Mouse (Mus musculus) limb, embryonic 15.5 days (tissue): Measurements from ENCODE around the gene Ubr7. TPM values are rescaled to one million over a fixed set of nuclear protein-coding genes. Genes with fewer than 3 reads are reported as not detected.

Experiments
- ATAC-seq: fragments of 200-750 bp; cut with Nextera tagmentation; 2 replicates; pipeline ENCODE4 v1.8.0; 2017; ENCODE audit warnings: low read depth, moderate TSS enrichment; ENCODE audit not compliant: insufficient number of reproducible peaks, low FRiP score, low TSS enrichment
- H3K27ac ChIP-seq: fragments of 300-500 bp; sonication (generic); 2 replicates; pipeline ENCODE4 v1.5.1; 2015; ENCODE audit warnings: moderate library complexity, mild to moderate bottlenecking, inconsistent platforms
- H3K27me3 ChIP-seq: fragments of 300-500 bp; sonication (generic); 2 replicates; pipeline ENCODE4 v1.6.1; 2015; ENCODE audit warnings: inconsistent platforms
- H3K36me3 ChIP-seq: fragments of 300-500 bp; sonication (generic); 2 replicates; pipeline ENCODE4 v1.6.1; 2015; ENCODE audit warnings: inconsistent platforms
- H3K4me1 ChIP-seq: fragments of 300-500 bp; sonication (generic); 2 replicates; pipeline ENCODE4 v1.6.1; 2015; ENCODE audit warnings: inconsistent platforms
- H3K4me2 ChIP-seq: fragments of 300-500 bp; sonication (generic); 2 replicates; pipeline ENCODE4 v1.6.1; 2015; ENCODE audit warnings: mild to moderate bottlenecking, inconsistent platforms
- H3K4me3 ChIP-seq: fragments of 300-500 bp; sonication (generic); 2 replicates; pipeline ENCODE4 v1.5.1; 2015; ENCODE audit warnings: mild to moderate bottlenecking, inconsistent platforms
- H3K9ac ChIP-seq: fragments of 300-500 bp; sonication (generic); 2 replicates; pipeline ENCODE4 v1.6.1; 2015; ENCODE audit warnings: inconsistent platforms
- H3K9me3 ChIP-seq: fragments of 300-500 bp; sonication (generic); 2 replicates; pipeline ENCODE4 v1.6.1; 2016; ENCODE audit warnings: inconsistent platforms
- WGBS: fragments of 180-500 bp; shearing (Covaris S2); methylation state at CpG from one replicate; pipeline ENCODE4 v1.1.7; 2015; 5-methylcytosine and 5-hydroxymethylcytosine counted together
- polyA plus RNA-seq: library from polyadenylated mRNA; unstranded; fragments of >200 nt; fragmentation: Nextera tagmentation; extraction: Ambion mirVana; gene quantifications from 2 replicates; pipeline ENCODE4 v1.2.1, GENCODE M21; 2015

Ubr7 gene
- polyA plus RNA-seq, 1 experiment from 2014 or later, result 41.5 TPM

GRCm38 (mm10) chr12:102725146-102725545 lies 32.6 kb upstream of the Ubr7 start:
- 89% methylated on average over 6 of the region's 6 CpGs for WGBS
- Histone ChIP-seq H3K4me1 (peaks cover 11% of the 10 kb centered on the region), H3K4me3 (no peak overlapping the region), H3K27ac (no peak overlapping the region), H3K4me2 (no peak overlapping the region), H3K27me3 (no peaks in the 10 kb centered on the region), H3K9ac (no peak overlapping the region), H3K9me3 (no peaks in the 10 kb centered on the region), H3K36me3 (no peaks in the 10 kb centered on the region)
- no peak for ATAC-seq

GRCm38 (mm10) chr12:102725761-102726175 lies 32.0 kb upstream of the Ubr7 start:
- no peaks in the 10 kb centered on the region for H3K9me3 ChIP-seq
- no peak for ATAC-seq
- no peak overlapping the region for H3K27ac ChIP-seq
- peaks cover 17% of the 10 kb centered on the region for H3K4me1 ChIP-seq
- no peak overlapping the region for H3K4me2 ChIP-seq
- 52% methylated on average over 7 of the region's 7 CpGs for WGBS
- no peaks in the 10 kb centered on the region for H3K27me3 ChIP-seq
- no peaks in the 10 kb centered on the region for H3K36me3 ChIP-seq
- H3K9ac ChIP-seq, result no peak overlapping the region
- H3K4me3 ChIP-seq, result no peak overlapping the region

DNA sequence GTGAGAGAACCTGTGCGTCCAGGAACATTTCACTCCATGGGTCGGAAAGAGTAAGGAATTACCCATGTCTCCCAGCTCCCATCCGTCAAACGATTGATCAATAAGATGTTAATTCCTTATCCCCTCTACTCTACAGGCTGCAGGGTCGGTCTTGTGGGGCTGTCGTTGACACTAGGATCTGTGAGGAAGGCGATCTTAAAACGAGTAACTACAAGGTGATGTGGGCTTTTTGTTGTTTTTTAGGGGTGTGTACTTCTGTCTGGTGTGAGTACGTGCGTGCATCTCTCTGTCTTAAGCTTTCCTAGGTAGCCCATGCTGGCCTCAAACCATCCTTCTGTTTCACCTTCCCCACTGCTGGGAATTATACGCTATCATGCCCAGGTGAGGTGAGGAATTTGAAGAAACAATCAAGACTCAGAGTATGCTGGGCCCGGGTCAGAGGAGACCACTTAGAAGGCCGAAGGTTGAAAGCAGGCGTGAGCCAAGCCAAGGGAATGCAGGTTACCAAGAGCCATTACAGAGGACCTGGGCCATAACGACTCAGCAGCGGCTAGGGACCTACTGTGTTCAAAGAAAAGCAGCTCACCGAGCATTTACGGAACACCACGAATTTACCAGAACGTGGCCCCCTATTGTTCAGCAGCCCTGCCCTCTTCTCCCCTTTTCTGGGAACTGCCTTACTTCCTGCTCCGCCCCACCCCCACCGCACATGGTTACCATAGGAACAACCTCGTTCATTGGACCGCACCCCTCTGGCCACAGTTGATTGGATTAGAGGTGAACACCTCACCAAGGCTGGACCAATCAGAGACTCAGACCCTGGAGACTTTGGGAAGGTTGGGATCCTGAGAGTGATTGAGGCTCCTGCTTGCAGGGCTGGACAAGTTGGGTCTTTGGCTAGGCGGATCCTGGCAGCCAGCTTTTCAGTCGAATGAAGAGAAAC lies 27.6 kb upstream of the Ubr7 start:
- 29% methylated on average over 26 of the region's 26 CpGs for WGBS
- Histone ChIP-seq H3K4me2 (peak overlapping the region; percentile 43), H3K27ac (peak overlapping the region; percentile 84), H3K4me3 (peak overlapping the region; percentile 33), H3K9me3 (no peaks in the 10 kb centered on the region), H3K27me3 (no peaks in the 10 kb centered on the region), H3K4me1 (peaks cover 27% of the 10 kb centered on the region), H3K36me3 (no peaks in the 10 kb centered on the region), H3K9ac (no peak overlapping the region)
- ATAC-seq, result peak; percentile 92

GRCm38 (mm10) chr12:102730798-102731619 lies 26.8 kb upstream of the Ubr7 start:
- Histone ChIP-seq H3K4me1 (peaks cover 23% of the 10 kb centered on the region), H3K4me2 (peak overlapping the region; percentile 43), H3K27ac (peak overlapping the region; percentile 84), H3K9ac (no peak overlapping the region), H3K9me3 (no peaks in the 10 kb centered on the region), H3K27me3 (no peaks in the 10 kb centered on the region), H3K4me3 (peak overlapping the region; percentile 33), H3K36me3 (no peaks in the 10 kb centered on the region)
- 0 out of 2 replicates have a peak, but pooled peaks have one; percentile 6 for ATAC-seq
- WGBS, result 8% methylated on average over 16 of the region's 16 CpGs

DNA sequence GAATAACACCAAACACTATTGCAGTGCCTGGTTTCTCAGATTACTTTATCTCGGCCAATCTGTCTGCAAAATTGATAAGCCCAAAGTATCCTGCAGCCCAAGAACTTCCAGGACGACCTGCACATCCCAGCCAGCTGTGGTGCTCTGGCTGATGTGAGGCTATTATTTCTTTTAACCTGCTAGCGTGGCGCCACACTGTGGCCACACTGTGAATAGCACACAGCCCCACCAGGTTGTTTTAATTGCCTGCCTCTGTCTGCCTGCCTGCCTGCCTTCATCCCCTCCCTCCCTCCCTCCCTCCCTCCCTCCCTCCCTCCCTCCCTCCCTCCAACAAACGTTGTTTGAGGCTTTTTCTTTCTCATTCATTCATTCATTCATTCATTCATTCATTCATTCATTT lies 24.4 kb upstream of the Ubr7 start:
- H3K9ac ChIP-seq, result no peak overlapping the region
- no peak overlapping the region for H3K27ac ChIP-seq
- H3K4me2 ChIP-seq, result no peak overlapping the region
- ATAC-seq, result no peak
- H3K27me3 ChIP-seq, result no peaks in the 10 kb centered on the region
- no peaks in the 10 kb centered on the region for H3K9me3 ChIP-seq
- no peak overlapping the region for H3K4me3 ChIP-seq
- peaks cover 22% of the 10 kb centered on the region for H3K4me1 ChIP-seq
- 12% methylated on average over 5 of the region's 5 CpGs for WGBS
- H3K36me3 ChIP-seq, result no peaks in the 10 kb centered on the region

DNA sequence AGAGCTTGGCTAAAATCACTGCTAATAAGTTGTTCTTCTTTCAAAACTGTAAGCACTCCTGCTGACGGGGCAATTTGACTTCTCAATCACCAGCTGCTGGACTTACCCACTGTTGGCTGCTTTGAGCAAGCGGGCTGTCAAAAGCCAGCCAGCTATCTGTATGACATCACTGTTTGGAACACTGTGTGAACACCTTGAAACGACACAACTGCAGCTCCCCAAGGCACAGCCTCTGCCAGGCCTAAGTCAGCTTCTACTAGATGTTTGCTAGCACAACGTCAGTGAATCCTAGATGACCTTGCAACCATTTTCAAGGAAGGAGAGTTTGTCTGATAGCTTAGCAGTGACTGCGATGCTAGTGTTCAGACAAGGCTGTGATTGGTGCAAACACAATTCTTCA lies 18.7 kb upstream of the Ubr7 start:
- 74% methylated on average over 5 of the region's 5 CpGs for WGBS
- Histone ChIP-seq H3K27me3 (no peaks in the 10 kb centered on the region), H3K9ac (no peak overlapping the region), H3K36me3 (no peaks in the 10 kb centered on the region), H3K4me1 (peaks cover 7% of the 10 kb centered on the region), H3K4me2 (no peak overlapping the region), H3K27ac (no peak overlapping the region), H3K9me3 (no peaks in the 10 kb centered on the region), H3K4me3 (no peak overlapping the region)
- no peak for ATAC-seq

DNA sequence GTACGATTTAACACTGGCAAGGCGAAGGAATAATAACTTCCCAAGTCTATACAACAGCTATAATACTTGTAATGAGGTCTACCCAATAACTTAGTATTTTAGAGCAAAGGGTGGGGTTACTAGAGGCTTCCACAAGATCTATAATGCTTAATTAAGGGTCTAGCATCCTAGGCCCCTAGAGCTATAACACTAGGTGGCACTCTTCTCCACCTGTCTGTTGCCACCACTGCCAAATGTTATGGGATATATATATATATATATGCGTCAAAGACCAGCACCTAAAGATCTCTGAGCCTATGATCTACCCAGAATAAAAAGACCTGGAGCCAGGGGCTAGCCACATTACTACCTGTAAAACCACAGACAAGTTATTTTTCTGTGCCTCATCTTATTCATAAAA lies 17.5 kb upstream of the Ubr7 start:
- H3K4me2 ChIP-seq, result no peak overlapping the region
- no peak overlapping the region for H3K27ac ChIP-seq
- no peak overlapping the region for H3K4me3 ChIP-seq
- peaks cover 15% of the 10 kb centered on the region for H3K4me1 ChIP-seq
- no peaks in the 10 kb centered on the region for H3K9me3 ChIP-seq
- no peaks in the 10 kb centered on the region for H3K27me3 ChIP-seq
- 49% methylated on average over 3 of the region's 3 CpGs for WGBS
- no peaks in the 10 kb centered on the region for H3K36me3 ChIP-seq
- no peak overlapping the region for H3K9ac ChIP-seq
- ATAC-seq, result no peak

DNA sequence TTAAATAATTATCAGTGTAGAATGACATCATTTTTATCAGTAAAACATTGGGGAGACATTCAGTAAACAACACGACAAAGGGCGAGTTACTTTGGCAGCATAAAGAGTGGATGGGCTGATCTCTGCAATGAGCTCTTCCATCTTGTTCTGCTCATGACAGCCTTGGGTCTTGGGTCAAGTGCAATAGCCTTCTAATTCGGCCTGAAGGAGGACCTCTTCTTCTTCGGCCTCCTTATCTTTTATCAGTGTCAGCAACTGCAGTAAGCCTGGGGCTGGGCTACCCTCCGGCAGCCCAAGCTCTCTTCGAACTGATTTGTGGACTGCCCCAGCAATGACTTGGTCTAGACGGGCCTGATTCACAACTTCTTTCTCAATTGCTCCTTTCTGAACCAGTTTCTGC lies 15.7 kb upstream of the Ubr7 start:
- H3K4me2 ChIP-seq, result no peak overlapping the region
- WGBS, result 84% methylated on average over 7 of the region's 7 CpGs
- no peaks in the 10 kb centered on the region; the same call in 1 of the 2 replicates for H3K36me3 ChIP-seq

GRCm38 (mm10) chr12:102743036-102743588 lies 14.7 kb upstream of the Ubr7 start:
- H3K27me3 ChIP-seq, result no peaks in the 10 kb centered on the region
- peak overlapping the region; percentile 76 for H3K4me2 ChIP-seq
- WGBS, result under 1% methylated on average over 33 of the region's 33 CpGs
- H3K4me3 ChIP-seq, result peak overlapping the region; percentile 72
- H3K27ac ChIP-seq, result peak overlapping the region; percentile 86
- peaks cover 15% of the 10 kb centered on the region for H3K4me1 ChIP-seq
- H3K9me3 ChIP-seq, result no peaks in the 10 kb centered on the region
- peak overlapping the region; percentile 77 for H3K9ac ChIP-seq
- H3K36me3 ChIP-seq, result peaks cover 3% of the 10 kb centered on the region; the same call in 1 of the 2 replicates
- ATAC-seq, result 0 out of 2 replicates have a peak, but pooled peaks have one; percentile 21

More for the DNA sequence above, 15.7 kb upstream of the Ubr7 start:
- Histone ChIP-seq H3K4me1 (peaks cover 15% of the 10 kb centered on the region), H3K9me3 (no peaks in the 10 kb centered on the region), H3K27ac (no peak overlapping the region), H3K27me3 (no peaks in the 10 kb centered on the region), H3K4me3 (no peak overlapping the region), H3K9ac (no peak overlapping the region)
- no peak for ATAC-seq

DNA sequence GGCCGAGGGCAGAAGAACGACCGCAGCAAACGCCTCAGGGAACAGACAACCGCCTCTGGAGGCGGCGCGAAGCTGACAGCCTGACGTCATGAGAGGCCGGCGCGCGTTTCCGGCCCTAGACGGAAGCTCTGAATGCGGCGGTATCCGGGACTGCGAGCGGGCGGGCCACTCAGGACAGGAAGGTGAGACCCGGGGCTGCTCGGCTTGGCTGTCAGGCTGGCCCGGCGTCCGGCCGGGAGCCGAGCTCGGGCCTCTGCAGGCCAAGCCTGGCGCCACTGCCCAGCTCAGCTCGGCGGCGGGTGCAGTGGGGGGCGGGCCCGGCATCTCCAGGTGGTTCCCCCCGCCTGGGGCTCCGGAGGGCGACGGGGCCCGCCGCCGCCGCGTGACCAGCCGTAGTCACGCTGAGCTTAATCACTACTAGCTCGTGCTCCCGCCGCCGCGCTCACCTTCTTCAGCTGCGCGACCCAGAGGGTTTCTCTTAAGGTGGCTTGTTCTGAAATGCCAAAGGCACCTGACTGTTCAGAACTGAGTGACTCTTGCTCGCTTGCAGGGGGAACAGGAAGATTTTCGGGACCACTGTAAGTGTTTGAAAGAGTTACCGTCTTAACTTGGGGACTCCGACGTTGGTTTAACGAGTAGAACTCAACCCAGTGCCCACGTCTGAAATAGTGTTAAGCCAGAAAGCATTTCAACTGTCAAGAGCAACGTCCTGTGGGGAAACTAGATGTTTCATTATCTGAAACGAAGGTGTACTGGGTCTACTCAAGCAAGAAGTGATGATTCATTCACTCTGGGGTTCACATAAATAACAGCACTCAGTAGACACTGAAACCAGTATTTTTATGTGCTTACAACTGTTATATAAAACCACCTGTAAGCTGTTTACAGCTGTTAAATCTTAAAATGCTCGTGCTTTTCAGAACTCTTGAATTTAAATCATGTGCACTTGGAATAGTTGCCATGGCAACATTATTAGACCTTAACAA lies 13.9 kb upstream of the Ubr7 start, which contains the start of the genes Moap1 and Tmem251:
TSS of gene Moap1 (minus strand) at position 73 of the 986 bp plus-strand sequence.
TSS of gene Tmem251 (plus strand) at position 174 of the 986 bp plus-strand sequence.
- H3K9me3 ChIP-seq, result no peaks in the 10 kb centered on the region
- H3K27ac ChIP-seq, result peak within 1 kb of the TSS; percentile 86
- peaks cover 15% of the 10 kb centered on the region for H3K4me1 ChIP-seq
- ATAC-seq, result peak; percentile 91
- H3K27me3 ChIP-seq, result no peaks in the 10 kb centered on the region
- H3K4me2 ChIP-seq, result peak within 1 kb of the TSS; percentile 76
- WGBS, result under 1% methylated on average over 61 of the region's 63 CpGs
- H3K9ac ChIP-seq, result peak within 1 kb of the TSS; percentile 77
- H3K36me3 ChIP-seq, result peaks cover 11% of the 10 kb centered on the region; the same call in 1 of the 2 replicates
- peak within 1 kb of the TSS; percentile 72 for H3K4me3 ChIP-seq
